Mouse (Mus musculus): ENCODE measurements at regions not wholly inside any gene's neighbourhood (a gene's known extent, or its start where the extent isn't known, plus 50 kb on each side); places are given as distances from the start of the nearest gene placed in this dataset.

GRCm38 (mm10) chr8:104049181-104049580 lies 52.2 kb upstream of the Cdh5 start:
- Histone ChIP-seq H3K27ac (ENCODE audit: control insufficient read depth, insufficient read depth, low read depth, low read length) (no peak overlapping the region), H3K36me3 (ENCODE audit: control insufficient read depth, insufficient read depth, low read length) (no peaks in the 10 kb centered on the region), H3K4me3 (ENCODE audit: control insufficient read depth, low read depth, low read length) (no peak overlapping the region), H3K27me3 (ENCODE audit: control insufficient read depth, insufficient read depth, low read length) (no peaks in the 10 kb centered on the region), H3K4me1 (ENCODE audit: control insufficient read depth, insufficient read depth, low read length) (0 out of 2 replicates have a peak, but pooled peaks cover 2% of the 10 kb centered on the region)
- TF ChIP-seq POLR2A (IDR thresholded peaks at IDR 0.05; ENCODE audit: control insufficient read depth, low read depth, low read length) (no peak), CTCF (IDR thresholded peaks at IDR 0.05; ENCODE audit: control insufficient read depth, insufficient read depth, insufficient replicate concordance, low read depth, low read length) (no peak)

GRCm38 (mm10) chr8:104050694-104051539 lies 50.5 kb upstream of the Cdh5 start:
- Histone ChIP-seq H3K4me3 (ENCODE audit: control insufficient read depth, low read depth, low read length) (no peak overlapping the region), H3K27me3 (ENCODE audit: control insufficient read depth, insufficient read depth, low read length) (no peaks in the 10 kb centered on the region), H3K36me3 (ENCODE audit: control insufficient read depth, insufficient read depth, low read length) (no peaks in the 10 kb centered on the region), H3K4me1 (ENCODE audit: control insufficient read depth, insufficient read depth, low read length) (0 out of 2 replicates have a peak, but pooled peaks cover 2% of the 10 kb centered on the region), H3K27ac (ENCODE audit: control insufficient read depth, insufficient read depth, low read depth, low read length) (no peak overlapping the region)
- TF ChIP-seq POLR2A (IDR thresholded peaks at IDR 0.05; ENCODE audit: control insufficient read depth, low read depth, low read length), result no peak
- TF ChIP-seq CTCF (IDR thresholded peaks at IDR 0.05; ENCODE audit: control insufficient read depth, insufficient read depth, insufficient replicate concordance, low read depth, low read length), result peak; percentile 68

- H3K4me3 ChIP-seq (ENCODE audit: control insufficient read depth, low read depth, low read length), result no peak overlapping the region
- H3K4me1 ChIP-seq (ENCODE audit: control insufficient read depth, insufficient read depth, low read length), result 0 out of 2 replicates have a peak, but pooled peaks cover 2% of the 10 kb centered on the region
- H3K27ac ChIP-seq (ENCODE audit: control insufficient read depth, insufficient read depth, low read depth, low read length), result no peak overlapping the region
- H3K27me3 ChIP-seq (ENCODE audit: control insufficient read depth, insufficient read depth, low read length), result no peaks in the 10 kb centered on the region
- TF ChIP-seq CTCF (IDR thresholded peaks at IDR 0.05; ENCODE audit: control insufficient read depth, insufficient read depth, insufficient replicate concordance, low read depth, low read length) (no peak), POLR2A (IDR thresholded peaks at IDR 0.05; ENCODE audit: control insufficient read depth, low read depth, low read length) (no peak)
- no peaks in the 10 kb centered on the region for H3K36me3 ChIP-seq (ENCODE audit: control insufficient read depth, insufficient read depth, low read length)
Measured at GRCm38 (mm10) chr8:104051540-104051882, 49.9 kb upstream of the Cdh5 start.

Measured in testis, adult 2 months (tissue).